Mouse (Mus musculus): ENCODE results near the gene Tenm2. TPM values are rescaled to one million over a fixed set of nuclear protein-coding genes. Genes with fewer than 3 reads are reported as not detected.

The Tenm2 gene
- polyA plus RNA-seq, 1 experiment from 2014 or later, result 0.28 TPM

- DNase-seq, result no peak
- Histone ChIP-seq H3K27me3 (ENCODE audit: insufficient read depth, low read length) (no peaks in the 10 kb centered on the region), H3K27ac (ENCODE audit: low read depth) (no peak overlapping the region), H3K36me3 (ENCODE audit: insufficient read depth) (no peaks in the 10 kb centered on the region), H3K9me3 (ENCODE audit: low read depth, low read length) (no peaks in the 10 kb centered on the region), H3K4me3 (ENCODE audit: low read depth, low read length) (no peak overlapping the region), H3K4me2 (no peak overlapping the region), H3K4me1 (ENCODE audit: insufficient read depth) (no peaks in the 10 kb centered on the region), H3K9ac (no peak overlapping the region)
- 50% methylated on average over 13 of the region's 13 CpGs for WGBS
- ATAC-seq (ENCODE audit: insufficient read depth), result no peak
- no peak for TF ChIP-seq CTCF (IDR thresholded peaks at IDR 0.05; ENCODE audit: low read depth)
Measured at GRCm38 (mm10) chr11:37153933-37154880, 81.6 kb downstream of the Tenm2 start.

DNA sequence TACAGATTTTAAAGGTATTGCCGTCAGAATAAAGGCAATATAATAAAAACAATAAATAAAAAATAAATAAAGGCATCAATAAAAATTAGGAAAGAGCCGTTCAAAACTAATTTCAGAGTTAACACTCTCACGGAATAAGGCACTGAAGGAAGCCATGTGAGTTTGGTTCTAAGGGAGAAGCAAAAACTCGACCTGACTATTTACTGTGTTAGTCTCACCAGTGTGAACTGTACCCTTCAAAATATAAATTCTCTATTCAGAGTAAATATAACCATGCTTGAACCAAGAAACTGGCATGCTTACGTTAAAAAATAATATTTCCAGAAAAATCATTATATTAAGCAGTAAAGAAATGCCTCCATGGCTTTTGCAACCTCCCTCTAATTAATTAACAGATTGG, 82.4 kb downstream of the Tenm2 start:
- no peaks in the 10 kb centered on the region for H3K27me3 ChIP-seq (ENCODE audit: insufficient read depth, low read length)
- WGBS, result 64% methylated on average over 5 of the region's 5 CpGs
- H3K27ac ChIP-seq (ENCODE audit: low read depth), result no peak overlapping the region
- H3K9ac ChIP-seq, result no peak overlapping the region
- no peak for TF ChIP-seq CTCF (IDR thresholded peaks at IDR 0.05; ENCODE audit: low read depth)
- no peak overlapping the region for H3K4me3 ChIP-seq (ENCODE audit: low read depth, low read length)
- H3K4me1 ChIP-seq (ENCODE audit: insufficient read depth), result no peaks in the 10 kb centered on the region
- no peak for DNase-seq
- H3K9me3 ChIP-seq (ENCODE audit: low read depth, low read length), result no peaks in the 10 kb centered on the region
- H3K4me2 ChIP-seq, result no peak overlapping the region
- H3K36me3 ChIP-seq (ENCODE audit: insufficient read depth), result no peaks in the 10 kb centered on the region
- ATAC-seq (ENCODE audit: insufficient read depth), result no peak

DNA sequence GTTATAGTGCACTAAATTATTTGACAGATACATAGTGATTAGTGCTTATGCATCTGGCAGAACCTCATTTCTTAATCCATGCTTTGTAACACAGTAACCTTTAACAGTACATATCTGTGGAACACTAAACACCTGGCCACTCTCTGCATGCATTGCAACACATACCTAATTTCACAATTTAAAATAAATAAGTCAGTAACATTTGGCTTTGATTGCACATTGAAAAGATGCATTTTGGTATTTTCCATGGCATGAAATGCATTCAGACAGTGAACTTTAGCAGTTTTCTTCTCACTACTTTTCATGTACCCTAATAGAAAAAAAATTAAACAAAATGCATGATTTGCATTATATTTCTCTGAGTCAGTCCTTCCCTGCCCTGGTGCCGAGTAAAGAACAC, 85.8 kb downstream of the Tenm2 start:
- ATAC-seq (ENCODE audit: insufficient read depth), result no peak
- no peaks in the 10 kb centered on the region for H3K4me1 ChIP-seq (ENCODE audit: insufficient read depth)

GRCm38 (mm10) chr11:37143996-37144395, 91.8 kb downstream of the Tenm2 start:
- 25% methylated on average over 6 of the region's 6 CpGs for WGBS

More for the DNA sequence above, 85.8 kb downstream of the Tenm2 start:
- no peak overlapping the region for H3K27ac ChIP-seq (ENCODE audit: low read depth)
- no peak overlapping the region for H3K9ac ChIP-seq
- TF ChIP-seq CTCF (IDR thresholded peaks at IDR 0.05; ENCODE audit: low read depth), result no peak
- WGBS, result 69% methylated on average over 1 of the region's 1 CpGs
- H3K4me2 ChIP-seq, result no peak overlapping the region
- no peaks in the 10 kb centered on the region for H3K27me3 ChIP-seq (ENCODE audit: insufficient read depth, low read length)
- H3K36me3 ChIP-seq (ENCODE audit: insufficient read depth), result no peaks in the 10 kb centered on the region
- H3K4me3 ChIP-seq (ENCODE audit: low read depth, low read length), result no peak overlapping the region
- DNase-seq, result no peak
- no peaks in the 10 kb centered on the region for H3K9me3 ChIP-seq (ENCODE audit: low read depth, low read length)

DNA sequence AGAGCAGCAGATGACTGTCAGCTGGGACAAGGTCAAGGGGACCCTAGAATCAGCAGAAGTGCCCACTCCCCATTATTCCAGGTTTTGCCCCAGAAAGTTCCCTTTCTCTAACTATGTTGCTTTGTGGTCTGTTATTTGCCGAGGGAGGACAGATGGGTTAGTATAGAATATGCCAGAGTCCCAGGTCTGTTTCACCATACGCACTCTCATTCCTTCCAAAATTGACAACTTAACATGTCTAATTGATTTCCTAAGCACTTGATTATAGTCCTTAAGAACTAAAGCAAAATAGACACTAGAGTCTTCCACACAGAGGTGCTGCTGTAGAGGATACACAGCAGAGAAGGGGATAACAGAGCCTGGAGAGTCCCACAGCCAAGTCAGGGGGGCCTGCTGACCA, 92.3 kb downstream of the Tenm2 start:
- H3K4me3 ChIP-seq (ENCODE audit: low read depth, low read length), result no peak overlapping the region
- H3K9me3 ChIP-seq (ENCODE audit: low read depth, low read length), result no peaks in the 10 kb centered on the region
- no peak overlapping the region for H3K9ac ChIP-seq
- no peak overlapping the region for H3K4me2 ChIP-seq
- no peak for TF ChIP-seq CTCF (IDR thresholded peaks at IDR 0.05; ENCODE audit: low read depth)
- ATAC-seq (ENCODE audit: insufficient read depth) (peak; percentile 77), DNase-seq (no peak)
- WGBS, result 63% methylated on average over 2 of the region's 2 CpGs
- no peaks in the 10 kb centered on the region for H3K36me3 ChIP-seq (ENCODE audit: insufficient read depth)
- no peaks in the 10 kb centered on the region for H3K27me3 ChIP-seq (ENCODE audit: insufficient read depth, low read length)
- H3K4me1 ChIP-seq (ENCODE audit: insufficient read depth), result no peaks in the 10 kb centered on the region
- peak overlapping the region; percentile 0; the same call in 1 of the 2 replicates for H3K27ac ChIP-seq (ENCODE audit: low read depth)

More at GRCm38 (mm10) chr11:37143996-37144395, 91.8 kb downstream of the Tenm2 start:
- no peak for TF ChIP-seq CTCF (IDR thresholded peaks at IDR 0.05; ENCODE audit: low read depth)
- H3K36me3 ChIP-seq (ENCODE audit: insufficient read depth), result no peaks in the 10 kb centered on the region
- no peak overlapping the region for H3K4me2 ChIP-seq
- no peak overlapping the region for H3K27ac ChIP-seq (ENCODE audit: low read depth)
- H3K4me1 ChIP-seq (ENCODE audit: insufficient read depth), result no peaks in the 10 kb centered on the region
- H3K9ac ChIP-seq, result no peak overlapping the region
- peak; percentile 96 for ATAC-seq (ENCODE audit: insufficient read depth)
- no peaks in the 10 kb centered on the region for H3K9me3 ChIP-seq (ENCODE audit: low read depth, low read length)
- no peaks in the 10 kb centered on the region for H3K27me3 ChIP-seq (ENCODE audit: insufficient read depth, low read length)
- no peak overlapping the region for H3K4me3 ChIP-seq (ENCODE audit: low read depth, low read length)
- peak; percentile 90 for DNase-seq

DNA sequence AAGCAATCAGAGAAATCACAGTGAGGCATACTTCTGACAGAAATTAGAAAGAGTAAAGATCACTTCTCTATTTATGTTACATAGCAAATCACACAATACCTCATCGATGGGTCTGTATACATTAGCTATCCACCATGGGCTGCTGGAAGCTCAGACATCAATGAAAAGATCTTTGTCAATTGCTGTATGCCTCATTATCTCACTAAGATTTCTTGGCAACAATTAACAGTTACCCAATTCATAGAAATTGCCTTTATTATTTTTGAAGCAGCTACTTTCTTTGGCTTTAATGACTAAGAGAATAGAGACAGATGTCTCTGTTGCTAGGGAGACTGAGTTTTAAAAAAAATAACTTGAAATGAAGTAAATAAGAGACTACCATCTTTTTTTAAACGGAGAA, 106.9 kb downstream of the Tenm2 start:
- 56% methylated on average over 2 of the region's 2 CpGs for WGBS
- Histone ChIP-seq H3K4me2 (no peak overlapping the region), H3K36me3 (ENCODE audit: insufficient read depth) (no peaks in the 10 kb centered on the region), H3K27me3 (ENCODE audit: insufficient read depth, low read length) (no peaks in the 10 kb centered on the region), H3K27ac (ENCODE audit: low read depth) (no peak overlapping the region), H3K4me1 (ENCODE audit: insufficient read depth) (no peaks in the 10 kb centered on the region), H3K9me3 (ENCODE audit: low read depth, low read length) (no peaks in the 10 kb centered on the region), H3K4me3 (ENCODE audit: low read depth, low read length) (no peak overlapping the region), H3K9ac (no peak overlapping the region)
- DNase-seq, result no peak
- ATAC-seq (ENCODE audit: insufficient read depth), result no peak
- TF ChIP-seq CTCF (IDR thresholded peaks at IDR 0.05; ENCODE audit: low read depth), result no peak

DNA sequence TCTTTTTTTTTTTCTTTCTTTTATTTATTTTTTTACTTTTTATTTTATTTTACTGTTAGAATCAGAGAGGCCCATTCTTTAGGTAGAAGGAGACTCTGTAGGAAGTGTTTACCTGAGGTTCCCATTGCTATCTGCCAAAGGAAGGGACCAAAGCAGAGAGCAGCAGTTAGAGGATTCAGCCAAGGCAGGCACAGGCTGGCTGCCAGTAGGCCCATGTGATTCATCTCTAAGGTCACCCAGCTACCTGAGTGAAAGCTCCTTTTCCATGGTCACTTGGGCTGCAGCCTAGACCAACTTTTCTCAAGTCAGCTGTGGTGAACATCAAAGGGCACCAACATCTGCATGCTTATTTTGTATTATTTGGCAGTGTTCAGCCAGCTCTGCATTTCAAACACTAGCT, 117.7 kb downstream of the Tenm2 start:
- no peak overlapping the region for H3K9ac ChIP-seq
- no peaks in the 10 kb centered on the region for H3K36me3 ChIP-seq (ENCODE audit: insufficient read depth)
- no peak overlapping the region for H3K27ac ChIP-seq (ENCODE audit: low read depth)
- TF ChIP-seq CTCF (IDR thresholded peaks at IDR 0.05; ENCODE audit: low read depth), result no peak
- H3K4me3 ChIP-seq (ENCODE audit: low read depth, low read length), result no peak overlapping the region
- H3K9me3 ChIP-seq (ENCODE audit: low read depth, low read length), result no peaks in the 10 kb centered on the region
- H3K4me1 ChIP-seq (ENCODE audit: insufficient read depth), result no peaks in the 10 kb centered on the region; the same call in 1 of the 2 replicates
- no peak for ATAC-seq (ENCODE audit: insufficient read depth)
- no peak for DNase-seq
- no peak overlapping the region for H3K4me2 ChIP-seq
- no peaks in the 10 kb centered on the region for H3K27me3 ChIP-seq (ENCODE audit: insufficient read depth, low read length)
